Mouse (Mus musculus): ENCODE results near the gene Scaf11. TPM values are rescaled to one million over a fixed set of nuclear protein-coding genes. Genes with fewer than 3 reads are reported as not detected.
"Not testable (repeated sequence)": the region's sequence is repeated elsewhere in the genome, so short reads cannot be mapped to it uniquely, and the experiment has no call there.

Gene Scaf11
- total RNA-seq, 4 experiments from 2014 or later, result 54.0 to 62.6 (median 60.0) TPM

GRCm38 (mm10) chr15:96466362-96466903 lies 5.8 kb upstream of the Scaf11 start:
- no peak for DNase-seq (ENCODE audit: low spot score in 2 of 2)

- DNase-seq (ENCODE audit: low spot score in 2 of 2), result no peak
Observed at GRCm38 (mm10) chr15:96465076-96465475, 4.4 kb upstream of the Scaf11 start.

- DNase-seq (ENCODE audit: low spot score in 2 of 2), result no peak
Observed at GRCm38 (mm10) chr15:96463821-96464220, 3.2 kb upstream of the Scaf11 start.

- no peak for DNase-seq (ENCODE audit: low spot score in 2 of 2)
Observed at GRCm38 (mm10) chr15:96462611-96463010, 2.0 kb upstream of the Scaf11 start.

- DNase-seq (ENCODE audit: low spot score in 2 of 2), result no peak
Observed at GRCm38 (mm10) chr15:96461541-96462512, 1.2 kb upstream of the Scaf11 start.

GRCm38 (mm10) chr15:96460451-96460729 lies 253 bp downstream of the Scaf11 start:
- no peak for DNase-seq (ENCODE audit: low spot score in 2 of 2)

GRCm38 (mm10) chr15:96459741-96460450 lies 747 bp downstream of the Scaf11 start:
- DNase-seq (ENCODE audit: low spot score in 2 of 2), result peak in 1 of 2 experiments; percentile 21

GRCm38 (mm10) chr15:96458273-96458672 lies 2.4 kb downstream of the Scaf11 start:
- no peak for DNase-seq (ENCODE audit: low spot score in 2 of 2)

GRCm38 (mm10) chr15:96457338-96457664 lies 3.3 kb downstream of the Scaf11 start:
- DNase-seq (ENCODE audit: low spot score in 2 of 2), result no peak

- no peak for DNase-seq (ENCODE audit: low spot score in 2 of 2)
Observed at GRCm38 (mm10) chr15:96456651-96457337, 3.8 kb downstream of the Scaf11 start.

- no peak for DNase-seq (ENCODE audit: low spot score in 2 of 2)
Observed at GRCm38 (mm10) chr15:96455595-96456214, 4.9 kb downstream of the Scaf11 start.

- no peak for DNase-seq (ENCODE audit: low spot score in 2 of 2)
Observed at GRCm38 (mm10) chr15:96453346-96453745, 7.3 kb downstream of the Scaf11 start.

- no peak for DNase-seq (ENCODE audit: low spot score in 2 of 2)
Observed at GRCm38 (mm10) chr15:96448656-96449299, 11.9 kb downstream of the Scaf11 start.

GRCm38 (mm10) chr15:96446785-96447184 lies 13.9 kb downstream of the Scaf11 start:
- DNase-seq (ENCODE audit: low spot score in 2 of 2), result no peak

- DNase-seq (ENCODE audit: low spot score in 2 of 2), result not testable (repeated sequence)
Observed at GRCm38 (mm10) chr15:96441480-96441879, 19.2 kb downstream of the Scaf11 start.

- no peak for DNase-seq (ENCODE audit: low spot score in 2 of 2)
Observed at GRCm38 (mm10) chr15:96434202-96434601, 26.4 kb downstream of the Scaf11 start.

- DNase-seq (ENCODE audit: low spot score in 2 of 2), result no peak
Observed at GRCm38 (mm10) chr15:96419920-96420319, 40.7 kb downstream of the Scaf11 start.

- DNase-seq (ENCODE audit: low spot score in 2 of 2), result no peak
Observed at GRCm38 (mm10) chr15:96418161-96418560, 42.5 kb downstream of the Scaf11 start.

GRCm38 (mm10) chr15:96408717-96409121 lies 51.9 kb downstream of the Scaf11 start:
- DNase-seq (ENCODE audit: low spot score in 2 of 2), result peak; percentile 38 to 44

- no peak for DNase-seq (ENCODE audit: low spot score in 2 of 2)
Observed at GRCm38 (mm10) chr15:96407151-96407550, 53.5 kb downstream of the Scaf11 start.

GRCm38 (mm10) chr15:96406253-96406652 lies 54.4 kb downstream of the Scaf11 start:
- DNase-seq (ENCODE audit: low spot score in 2 of 2), result no peak

Measured in layer of hippocampus, adult 8-10 months (tissue).